Mouse (Mus musculus): ENCODE results near the gene Zfp160. TPM values are rescaled to one million over a fixed set of nuclear protein-coding genes. Genes with fewer than 3 reads are reported as not detected.
"Not testable (repeated sequence)": the region's sequence is repeated elsewhere in the genome, so short reads cannot be mapped to it uniquely, and the experiment has no call there.

Zfp160 gene
- polyA plus RNA-seq, 1 experiment from 2014 or later, result 24.5 TPM

- H3K4me2 ChIP-seq (ENCODE audit: low read length); DNase-seq; H3K4me3 ChIP-seq (replicated peaks; ENCODE audit: low read depth, low read length); H3K36me3 ChIP-seq (ENCODE audit: control insufficient read depth, insufficient read depth, low read length); H3K4me1 ChIP-seq (ENCODE audit: control insufficient read depth, insufficient read depth, low read length); ATAC-seq (ENCODE audit: low FRiP score, low TSS enrichment); H3K27me3 ChIP-seq (ENCODE audit: control insufficient read depth, insufficient read depth, low read length); H3K9me3 ChIP-seq (ENCODE audit: control insufficient read depth, low read length); H3K27ac ChIP-seq (replicated peaks; ENCODE audit: low read depth, low read length); H3K9ac ChIP-seq (replicated peaks; ENCODE audit: low read length): not testable (repeated sequence)
- WGBS, result 75% methylated on average over 2 of the region's 2 CpGs
Measured at GRCm38 (mm10) chr17:21070971-21071370, 62.3 kb downstream of the Zfp160 start.

Other genes with a start within 250 kb of the Zfp160 start
- gene Vmn1r228, start 222.7 kb upstream of the Zfp160 start, polyA plus RNA-seq (2014; fragmentation: Nextera tagmentation; extraction: Ambion mirVana), result not detected in 2 replicates
- 0.03 TPM in 1 of 2 replicates, not detected in the other for gene Vmn1r229, start 197.3 kb upstream of the Zfp160 start, polyA plus RNA-seq (2014; fragmentation: Nextera tagmentation; extraction: Ambion mirVana)
- gene Vmn1r230, start 168.5 kb upstream of the Zfp160 start, polyA plus RNA-seq (2014; fragmentation: Nextera tagmentation; extraction: Ambion mirVana), result not detected in 2 replicates
- not detected in 2 replicates for gene Vmn1r231, start 103.8 kb upstream of the Zfp160 start, polyA plus RNA-seq (2014; fragmentation: Nextera tagmentation; extraction: Ambion mirVana)
- not detected in 2 replicates for gene Vmn1r232, start 89.2 kb upstream of the Zfp160 start, polyA plus RNA-seq (2014; fragmentation: Nextera tagmentation; extraction: Ambion mirVana)
- gene Ppp2r1a, start 63.6 kb upstream of the Zfp160 start, polyA plus RNA-seq (2014; fragmentation: Nextera tagmentation; extraction: Ambion mirVana), result 739 and 756 TPM in 2 replicates
- not detected in 2 replicates for gene Vmn1r233, start 12.4 kb upstream of the Zfp160 start, polyA plus RNA-seq (2014; fragmentation: Nextera tagmentation; extraction: Ambion mirVana)
- not detected in 2 replicates for gene Vmn1r234, start 217.2 kb downstream of the Zfp160 start, polyA plus RNA-seq (2014; fragmentation: Nextera tagmentation; extraction: Ambion mirVana)
- not detected in 2 replicates for gene Vmn1r235, start 247.5 kb downstream of the Zfp160 start, polyA plus RNA-seq (2014; fragmentation: Nextera tagmentation; extraction: Ambion mirVana)

Measured in midbrain, embryonic 14.5 days (tissue).